Mouse (Mus musculus) large intestine, adult 2 months (tissue): ENCODE data around the gene Fryl. TPM values are rescaled to one million over a fixed set of nuclear protein-coding genes. Genes with fewer than 3 reads are reported as not detected.

Source experiments
- DNase-seq: peaks from one replicate; pipeline ENCODE4 v3.0.0-alpha.2; 2012; ENCODE audit warnings: low read depth, low spot score
- WGBS: fragments of 180-500 bp; shearing (Covaris S2); methylation state at CpG from one replicate; pipeline ENCODE4 v1.1.7; 2018; 5-methylcytosine and 5-hydroxymethylcytosine counted together
- polyA plus RNA-seq: library from polyadenylated mRNA; depleted of rRNA; stranded (reverse); fragments of >200 nt; gene quantifications from 2 replicates; pipeline ENCODE4 v1.2.3, GENCODE M21; 2012; rRNA removed

Fryl gene
- polyA plus RNA-seq = 45.5 and 82.3 TPM in 2 replicates

DNA sequence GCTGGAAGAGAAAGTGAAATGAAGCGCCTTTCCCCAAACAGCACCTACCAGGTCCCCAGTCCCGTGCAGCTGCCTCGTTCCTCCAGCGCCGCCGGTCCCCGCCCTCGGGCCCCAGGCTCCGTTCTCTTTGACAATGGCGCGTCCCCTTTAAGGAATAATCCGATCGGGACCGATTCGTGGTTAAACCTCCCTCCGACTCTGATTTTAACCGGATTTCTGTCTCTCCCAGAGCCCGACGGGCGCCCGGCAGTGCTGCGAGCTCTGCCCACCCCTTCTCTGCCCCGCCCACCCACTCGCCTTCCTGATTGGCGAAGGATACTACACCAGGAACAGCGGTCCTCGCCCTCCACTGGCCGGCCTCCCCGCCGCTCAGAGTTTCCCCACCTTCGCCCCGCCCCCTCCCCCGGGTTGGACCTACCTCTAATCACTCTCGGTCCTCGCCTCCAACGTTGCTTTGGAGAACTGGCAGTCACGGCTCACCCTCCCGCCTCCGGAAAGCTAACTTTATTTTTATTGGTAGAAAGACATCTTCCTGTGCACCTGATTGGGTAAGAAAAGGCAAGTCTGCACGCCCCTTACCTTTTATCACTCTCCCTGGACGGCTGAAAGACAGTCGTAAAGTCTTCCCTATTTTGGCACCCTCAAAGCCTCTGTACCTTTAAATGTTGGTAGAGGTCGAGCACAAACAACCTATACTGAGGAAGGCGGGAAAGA is at the start of gene Fryl:
Gene Fryl, minus strand, starts transcription at position 268 of the 714 bp plus-strand sequence.
- DNase-seq = peak; percentile 93
- WGBS = under 1% methylated on average over 44 of the region's 44 CpGs

DNA sequence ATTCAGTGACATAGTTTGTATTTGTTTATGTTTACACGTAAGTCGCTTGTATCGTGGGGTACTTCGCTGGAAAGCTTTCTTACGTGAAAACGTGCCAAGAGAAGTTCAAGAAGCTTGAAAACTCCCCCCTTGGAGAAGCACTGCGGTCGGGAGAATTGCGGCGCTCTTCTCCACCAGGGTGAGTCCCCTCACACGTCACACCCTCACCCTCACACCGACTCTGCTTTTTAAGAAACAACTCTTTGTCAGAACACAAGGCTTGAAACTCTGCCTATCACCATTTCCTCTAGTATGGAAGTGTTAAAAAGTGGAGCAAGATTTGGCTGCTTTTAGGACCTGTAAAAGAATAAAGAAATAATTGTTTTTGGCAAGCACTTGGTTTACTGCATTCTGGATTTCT is 48.1 kb upstream of the Fryl start:
- 79% methylated on average over 12 of the region's 12 CpGs for WGBS
- no peak for DNase-seq

DNA sequence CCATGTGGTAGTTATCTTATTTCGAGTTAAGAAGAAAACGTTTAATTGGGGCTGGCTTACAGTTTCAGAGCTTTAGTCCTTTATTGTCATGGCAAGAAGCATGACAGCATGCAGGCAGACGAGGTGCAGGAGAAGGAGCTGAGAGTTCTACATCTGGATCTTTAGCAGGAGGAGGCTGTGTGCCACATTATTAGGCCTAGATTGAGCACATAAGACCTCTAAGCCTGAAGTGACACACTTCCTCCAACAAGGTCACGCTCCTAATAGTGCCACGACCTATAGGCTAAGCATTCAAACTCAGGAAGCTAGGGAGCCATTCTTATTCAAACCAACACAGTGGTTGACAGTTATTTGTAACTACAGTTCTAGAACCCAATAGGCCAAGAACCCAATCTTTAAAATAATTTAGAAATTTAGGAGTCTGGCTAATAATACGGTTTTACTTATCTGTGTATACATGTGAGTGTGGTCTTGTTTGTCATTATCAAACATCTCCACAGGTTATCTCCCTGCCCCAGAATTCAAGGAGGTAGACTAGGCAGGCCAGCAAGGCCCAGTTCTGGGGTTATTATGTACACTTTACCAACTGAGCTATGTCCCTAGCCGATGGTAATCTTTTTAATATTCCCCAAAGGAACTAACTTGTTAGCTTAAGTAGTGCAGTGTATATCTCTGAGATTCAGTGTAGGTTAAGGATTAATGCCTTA is 45.3 kb upstream of the Fryl start:
- DNase-seq = no peak
- WGBS = 85% methylated on average over 7 of the region's 7 CpGs

- DNase-seq = no peak
- WGBS = 88% methylated on average over 4 of the region's 4 CpGs
Measured at GRCm38 (mm10) chr5:73295916-73296315, 39.5 kb upstream of the Fryl start.

DNA sequence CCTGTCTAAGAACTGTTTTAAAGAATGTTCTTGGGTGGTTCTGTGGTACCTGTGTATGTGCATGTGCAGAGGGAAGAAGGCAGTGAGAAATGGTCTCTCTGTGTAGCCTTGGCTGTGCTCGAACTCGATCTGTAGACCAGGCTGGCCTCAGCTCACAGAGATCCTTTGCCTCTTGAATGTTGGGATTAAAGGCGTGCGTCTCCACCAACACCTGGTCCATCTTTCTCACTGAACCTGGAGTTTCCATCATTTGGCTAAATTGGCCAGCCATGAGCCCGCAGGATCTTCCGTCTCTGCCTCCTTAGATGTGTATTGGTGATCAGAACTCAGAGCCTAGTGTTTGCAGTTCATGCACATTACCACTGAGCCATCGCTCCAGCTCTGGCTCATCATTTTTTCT is 38.6 kb upstream of the Fryl start:
- 98% methylated on average over 7 of the region's 7 CpGs for WGBS

DNA sequence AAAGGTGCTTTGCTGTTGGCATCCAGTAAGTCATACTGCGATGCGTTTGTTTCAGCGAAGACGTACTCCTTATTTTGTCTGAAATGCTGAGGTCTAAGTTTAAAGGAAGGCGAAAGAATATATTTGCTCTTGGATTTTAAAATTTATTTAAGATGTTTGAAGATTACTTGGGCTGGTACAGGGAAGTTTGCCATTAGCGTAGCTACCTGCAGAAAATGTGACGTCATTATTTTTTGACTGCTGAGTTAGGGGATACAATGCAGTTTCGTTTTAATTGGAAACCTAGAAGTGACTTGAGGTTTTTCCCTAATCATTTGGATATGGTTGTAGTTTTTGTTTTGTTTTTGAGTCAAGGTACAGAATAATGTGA is 37.0 kb upstream of the Fryl start:
- WGBS = 5% methylated on average over 8 of the region's 8 CpGs
- no peak for DNase-seq

More for the DNA sequence above, 38.6 kb upstream of the Fryl start:
- no peak for DNase-seq

DNA sequence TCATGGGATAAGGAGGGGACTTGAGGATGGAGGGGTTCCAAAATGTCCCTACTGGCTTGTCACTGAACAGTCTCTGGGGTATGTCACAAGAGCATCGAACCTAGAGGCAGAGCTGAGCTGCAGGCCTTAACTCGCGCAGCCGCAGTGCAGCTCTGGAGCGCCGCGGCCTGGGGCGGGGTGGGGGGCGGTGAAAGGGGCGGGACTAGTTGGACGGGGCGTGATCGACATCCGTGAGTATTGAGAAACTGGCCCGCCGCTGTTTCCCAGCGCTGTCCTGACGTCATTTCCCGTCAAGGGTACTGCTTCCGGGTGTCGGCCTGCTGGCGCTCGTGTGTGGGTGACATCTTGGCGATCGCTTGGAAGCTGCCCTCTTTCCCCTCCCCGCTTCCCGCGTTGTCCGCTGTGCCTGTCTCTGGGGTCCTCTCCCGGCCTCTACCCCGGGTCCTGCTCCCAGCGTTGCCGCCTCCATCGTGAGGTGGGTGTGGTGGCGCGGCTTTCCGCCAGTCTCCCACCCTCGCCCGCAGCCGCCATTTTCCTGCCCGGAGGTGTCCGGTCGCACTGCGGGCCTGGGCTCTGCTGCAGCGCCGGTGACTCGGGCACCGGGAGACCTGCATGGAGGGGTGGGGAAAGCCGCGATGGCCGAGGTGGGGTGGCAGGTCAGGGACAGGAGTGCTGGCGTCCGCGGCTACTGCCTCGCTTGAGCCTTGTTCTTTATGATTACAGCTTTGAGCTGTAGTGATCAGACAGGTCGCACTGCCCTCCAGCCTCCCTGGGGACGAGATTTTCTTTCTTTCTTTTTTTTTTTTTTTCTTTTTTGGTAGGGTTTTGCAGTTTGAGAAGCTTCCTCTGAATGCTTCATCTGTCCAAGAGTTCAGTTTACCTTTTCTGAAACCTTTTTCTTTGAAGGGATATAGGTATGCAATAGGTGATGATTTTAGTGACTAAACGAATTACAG is 36.4 kb upstream of the Fryl start, which contains the start of gene Ociad1:
Gene Ociad1, plus strand, starts transcription at position 283 of the 956 bp plus-strand sequence.
- DNase-seq = peak; percentile 73
- WGBS = under 1% methylated on average over 58 of the region's 58 CpGs

GRCm38 (mm10) chr5:73289900-73290299 is 33.5 kb upstream of the Fryl start:
- WGBS = 59% methylated on average over 2 of the region's 2 CpGs
- DNase-seq = no peak

GRCm38 (mm10) chr5:73286603-73287002 is 30.2 kb upstream of the Fryl start:
- DNase-seq = no peak
- WGBS = 67% methylated on average over 5 of the region's 5 CpGs

GRCm38 (mm10) chr5:73285470-73285978 is 29.1 kb upstream of the Fryl start:
- WGBS = 68% methylated on average over 3 of the region's 3 CpGs
- no peak for DNase-seq

DNA sequence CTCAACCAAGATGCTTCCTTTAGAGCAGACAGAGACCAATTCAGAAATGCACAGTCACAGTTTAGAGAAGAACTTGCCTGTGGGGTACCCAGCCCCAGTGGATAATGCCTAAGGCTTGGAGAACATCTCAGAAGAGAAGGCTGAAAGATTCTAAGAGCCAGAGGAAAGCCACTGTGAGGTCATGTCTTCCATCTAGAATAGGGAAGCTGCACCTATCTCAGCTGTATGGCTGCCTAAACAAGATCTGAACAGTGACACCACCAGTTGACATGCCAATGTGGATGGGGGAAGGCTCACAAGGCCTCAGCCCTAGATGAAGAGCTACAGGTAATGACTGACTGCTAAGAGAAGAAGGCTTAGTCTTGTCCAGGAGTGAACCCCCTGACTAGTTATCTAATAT is 27.6 kb upstream of the Fryl start:
- DNase-seq = no peak

DNA sequence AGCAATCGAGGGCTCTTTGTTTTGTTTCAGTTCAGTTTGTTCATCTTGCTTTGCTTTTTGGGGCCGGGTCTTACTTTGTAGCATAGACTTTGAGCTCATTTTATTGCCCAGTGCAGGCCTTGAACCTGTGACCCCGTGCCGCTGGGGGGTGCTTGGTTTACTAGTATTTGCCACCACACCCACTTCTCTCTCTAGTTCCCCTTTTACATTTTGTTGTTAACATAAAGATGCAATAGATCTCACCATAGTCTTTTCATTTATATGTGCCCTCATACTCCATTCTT is 24.1 kb upstream of the Fryl start:
- DNase-seq = no peak
- 19% methylated on average over 4 of the region's 4 CpGs for WGBS

GRCm38 (mm10) chr5:73279732-73280566 is 23.5 kb upstream of the Fryl start:
- DNase-seq = no peak
- WGBS = 18% methylated on average over 4 of the region's 4 CpGs

DNA sequence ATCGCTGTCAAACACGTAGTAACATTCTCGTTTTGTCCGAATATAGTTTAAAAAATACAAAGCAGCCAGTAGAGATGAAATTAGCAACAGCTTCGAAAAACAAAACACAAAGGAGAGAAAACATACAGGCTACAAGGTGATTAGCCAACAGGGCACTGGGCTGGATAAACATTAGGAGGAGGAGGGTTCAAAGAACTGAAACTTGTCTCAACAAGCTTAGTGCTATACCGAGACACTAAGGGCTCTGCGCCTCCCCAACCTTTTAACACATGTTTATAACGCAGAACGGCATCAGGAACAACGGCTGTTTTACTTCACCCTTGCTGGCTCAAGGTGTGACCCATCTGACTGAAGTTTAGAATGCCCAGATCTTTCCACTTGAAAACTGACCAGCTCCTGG is 22.8 kb upstream of the Fryl start:
- WGBS = 38% methylated on average over 10 of the region's 10 CpGs

GRCm38 (mm10) chr5:73274941-73275340 is 18.5 kb upstream of the Fryl start:
- WGBS = 81% methylated on average over 2 of the region's 2 CpGs
- no peak for DNase-seq

More for the DNA sequence above, 22.8 kb upstream of the Fryl start:
- no peak for DNase-seq

- WGBS = 84% methylated on average over 4 of the region's 4 CpGs
- no peak for DNase-seq
Measured at GRCm38 (mm10) chr5:73273171-73273570, 16.8 kb upstream of the Fryl start.

DNA sequence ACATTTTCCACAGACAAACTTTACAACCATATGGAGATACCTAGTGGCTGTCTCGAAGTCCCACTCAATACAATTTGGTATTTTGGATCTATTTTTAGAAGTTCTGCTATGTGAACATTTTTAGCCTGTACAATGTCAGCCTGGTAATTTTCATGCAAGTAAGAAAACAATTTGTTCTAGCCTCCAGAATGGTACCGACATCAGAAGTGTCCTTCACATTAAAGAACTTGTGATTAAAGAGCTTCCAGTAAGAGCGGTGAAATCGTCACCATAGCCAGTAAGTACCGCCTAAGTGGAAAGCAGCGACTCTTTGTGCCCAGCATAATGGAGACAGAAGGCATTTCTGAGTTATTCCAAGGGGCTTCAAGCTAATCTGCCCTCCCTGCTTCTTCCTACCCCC is 14.2 kb upstream of the Fryl start:
- WGBS = 79% methylated on average over 6 of the region's 6 CpGs
- DNase-seq = no peak

DNA sequence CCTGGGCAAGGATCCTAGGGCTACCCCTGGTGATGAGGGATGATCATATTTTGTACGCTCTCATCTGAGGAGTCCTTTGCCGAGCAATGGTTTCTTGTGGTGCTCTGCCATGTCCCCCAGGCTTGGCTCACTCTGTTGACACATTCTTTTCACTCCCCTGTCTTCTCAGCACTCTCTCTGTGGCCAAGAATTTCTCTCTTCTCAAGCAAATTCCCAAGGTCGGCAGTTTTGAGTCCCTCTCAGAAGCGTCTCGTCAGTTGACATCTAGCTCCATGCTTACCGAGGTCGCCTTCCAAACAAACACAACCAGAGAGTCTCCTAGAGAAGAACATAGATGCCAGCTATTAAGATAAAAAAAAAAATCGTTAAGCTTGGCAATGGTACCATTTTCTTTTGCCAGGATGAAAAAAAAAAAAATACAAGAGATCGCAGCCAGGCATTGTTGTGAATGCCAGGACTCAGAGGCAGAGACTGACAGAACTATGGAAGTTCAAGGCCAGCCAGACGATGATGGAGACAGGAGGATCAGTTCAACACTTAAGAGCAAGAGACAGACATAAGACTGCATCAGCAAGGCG is 12.3 kb upstream of the Fryl start:
- WGBS = 67% methylated on average over 11 of the region's 11 CpGs
- DNase-seq = no peak

DNA sequence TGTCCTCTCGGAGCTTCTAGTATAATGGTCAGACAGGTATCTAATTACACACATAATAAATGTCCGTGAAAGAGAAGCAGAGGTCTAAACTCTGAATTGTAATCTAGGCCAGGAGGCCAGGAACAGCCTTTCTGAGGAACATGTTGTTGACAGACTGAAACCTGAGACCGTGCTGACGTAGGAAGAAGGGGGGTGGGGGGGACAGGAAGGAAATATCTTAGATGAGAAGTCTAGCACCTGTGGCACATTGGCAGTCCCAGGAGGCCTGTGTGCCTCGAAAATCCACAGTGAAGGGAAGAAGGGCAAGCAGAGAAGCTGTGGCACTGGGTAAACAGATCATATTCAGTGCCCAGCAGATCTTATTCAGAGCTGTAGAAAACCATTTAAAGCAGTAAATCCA is 9.0 kb upstream of the Fryl start:
- no peak for DNase-seq
- 40% methylated on average over 5 of the region's 5 CpGs for WGBS
